Mouse (Mus musculus): ENCODE results near the gene Gpatch2.

The Gpatch2 gene

GRCm38 (mm10) chr1:187308523-187308922 is 93.2 kb downstream of the Gpatch2 start:
- DNase-seq: no peak

- no peak for DNase-seq
Measured at GRCm38 (mm10) chr1:187311122-187311521, 95.8 kb downstream of the Gpatch2 start.

GRCm38 (mm10) chr1:187313323-187313722 is 98.0 kb downstream of the Gpatch2 start:
- no peak for DNase-seq

GRCm38 (mm10) chr1:187313763-187314162 is 98.5 kb downstream of the Gpatch2 start:
- DNase-seq: no peak

- no peak for DNase-seq
Measured at GRCm38 (mm10) chr1:187314516-187314915, 99.2 kb downstream of the Gpatch2 start.

- DNase-seq: no peak
Measured at GRCm38 (mm10) chr1:187315821-187316220, 100.5 kb downstream of the Gpatch2 start.

- no peak for DNase-seq
Measured at GRCm38 (mm10) chr1:187316555-187316954, 101.2 kb downstream of the Gpatch2 start.

GRCm38 (mm10) chr1:187321814-187322213 is 106.5 kb downstream of the Gpatch2 start:
- DNase-seq: no peak

GRCm38 (mm10) chr1:187322505-187323208 is 107.3 kb downstream of the Gpatch2 start:
- no peak for DNase-seq

- DNase-seq: no peak
Measured at GRCm38 (mm10) chr1:187323209-187323589, 107.9 kb downstream of the Gpatch2 start.

- DNase-seq: no peak
Measured at GRCm38 (mm10) chr1:187342551-187342950, 127.2 kb downstream of the Gpatch2 start.

- DNase-seq: no peak
Measured at GRCm38 (mm10) chr1:187345156-187345555, 129.8 kb downstream of the Gpatch2 start.

GRCm38 (mm10) chr1:187346923-187347322 is 131.6 kb downstream of the Gpatch2 start:
- DNase-seq: no peak

GRCm38 (mm10) chr1:187347606-187348005 is 132.3 kb downstream of the Gpatch2 start:
- DNase-seq: no peak

GRCm38 (mm10) chr1:187348053-187348820 is 132.9 kb downstream of the Gpatch2 start:
- DNase-seq: no peak

- no peak for DNase-seq
Measured at GRCm38 (mm10) chr1:187348859-187349258, 133.6 kb downstream of the Gpatch2 start.

GRCm38 (mm10) chr1:187356169-187356568 is 140.9 kb downstream of the Gpatch2 start:
- no peak for DNase-seq

- no peak for DNase-seq
Measured at GRCm38 (mm10) chr1:187356904-187357303, 141.6 kb downstream of the Gpatch2 start.

- DNase-seq: no peak
Measured at GRCm38 (mm10) chr1:187360240-187360639, 144.9 kb downstream of the Gpatch2 start.

- DNase-seq: no peak
Measured at GRCm38 (mm10) chr1:187362536-187362935, 147.2 kb downstream of the Gpatch2 start.

GRCm38 (mm10) chr1:187365424-187365823 is 150.1 kb downstream of the Gpatch2 start:
- DNase-seq: no peak

- no peak for DNase-seq
Measured at GRCm38 (mm10) chr1:187366806-187367205, 151.5 kb downstream of the Gpatch2 start.

GRCm38 (mm10) chr1:187369049-187369448 is 153.7 kb downstream of the Gpatch2 start:
- DNase-seq: no peak

- DNase-seq: no peak
Measured at GRCm38 (mm10) chr1:187373506-187373905, 158.2 kb downstream of the Gpatch2 start.

All from cerebellum, postnatal 36 days (tissue).